Mouse (Mus musculus): Measurements from ENCODE around the gene Hadha.

- 0 out of 2 replicates have a peak, but pooled peaks have one; percentile 8 for TF ChIP-seq CTCF (IDR thresholded peaks at IDR 0.05)
- no peak for TF ChIP-seq EP300 (IDR thresholded peaks at IDR 0.05)
Measured at GRCm38 (mm10) chr5:30094399-30094798, 60.6 kb downstream of the Hadha start.

Data from lung, postnatal 0 days (tissue).